Mouse (Mus musculus): ENCODE data around the gene Alox5.
A peak's percentile ranks its signal among the peaks of the same experiment; 100 is the strongest.

Gene Alox5

GRCm38 (mm10) chr6:116438864-116439263, 22.1 kb downstream of the Alox5 start:
- H3K27me3 ChIP-seq (ENCODE audit: control insufficient read depth, insufficient read depth, low read length, poor library complexity, severe bottlenecking) = no peaks in the 10 kb centered on the region

GRCm38 (mm10) chr6:116428282-116428681, 32.7 kb downstream of the Alox5 start:
- H3K36me3 ChIP-seq (ENCODE audit: control insufficient read depth, insufficient read depth, low read length, poor library complexity, severe bottlenecking) = no peaks in the 10 kb centered on the region
- DNase-seq (ENCODE audit: low read depth, low spot score) = no peak
- no peaks in the 10 kb centered on the region; the same call in 1 of the 2 replicates for H3K27me3 ChIP-seq (ENCODE audit: control insufficient read depth, insufficient read depth, low read length, poor library complexity, severe bottlenecking)

More at GRCm38 (mm10) chr6:116438864-116439263, 22.1 kb downstream of the Alox5 start:
- H3K36me3 ChIP-seq (ENCODE audit: control insufficient read depth, insufficient read depth, low read length, poor library complexity, severe bottlenecking) = no peaks in the 10 kb centered on the region
- no peak for DNase-seq (ENCODE audit: low read depth, low spot score)

- Histone ChIP-seq H3K27me3 (ENCODE audit: control insufficient read depth, insufficient read depth, low read length, poor library complexity, severe bottlenecking) (no peaks in the 10 kb centered on the region; the same call in 1 of the 2 replicates), H3K36me3 (ENCODE audit: control insufficient read depth, insufficient read depth, low read length, poor library complexity, severe bottlenecking) (no peaks in the 10 kb centered on the region)
- no peak for DNase-seq (ENCODE audit: low read depth, low spot score)
Observed at GRCm38 (mm10) chr6:116427552-116427951, 33.4 kb downstream of the Alox5 start.

GRCm38 (mm10) chr6:116423664-116424063, 37.3 kb downstream of the Alox5 start:
- no peaks in the 10 kb centered on the region for H3K36me3 ChIP-seq (ENCODE audit: control insufficient read depth, insufficient read depth, low read length, poor library complexity, severe bottlenecking)
- H3K27me3 ChIP-seq (ENCODE audit: control insufficient read depth, insufficient read depth, low read length, poor library complexity, severe bottlenecking) = no peaks in the 10 kb centered on the region; the same call in 1 of the 2 replicates
- DNase-seq (ENCODE audit: low read depth, low spot score) = no peak

- H3K27me3 ChIP-seq (ENCODE audit: control insufficient read depth, insufficient read depth, low read length, poor library complexity, severe bottlenecking) = no peaks in the 10 kb centered on the region; the same call in 1 of the 2 replicates
- H3K36me3 ChIP-seq (ENCODE audit: control insufficient read depth, insufficient read depth, low read length, poor library complexity, severe bottlenecking) = no peaks in the 10 kb centered on the region
- DNase-seq (ENCODE audit: low read depth, low spot score) = no peak
Observed at GRCm38 (mm10) chr6:116422991-116423390, 38.0 kb downstream of the Alox5 start.

- H3K36me3 ChIP-seq (ENCODE audit: control insufficient read depth, insufficient read depth, low read length, poor library complexity, severe bottlenecking) = no peaks in the 10 kb centered on the region
- H3K27me3 ChIP-seq (ENCODE audit: control insufficient read depth, insufficient read depth, low read length, poor library complexity, severe bottlenecking) = no peaks in the 10 kb centered on the region; the same call in 1 of the 2 replicates
- no peak for DNase-seq (ENCODE audit: low read depth, low spot score)
Observed at GRCm38 (mm10) chr6:116420271-116420670, 40.7 kb downstream of the Alox5 start.

- Histone ChIP-seq H3K36me3 (ENCODE audit: control insufficient read depth, insufficient read depth, low read length, poor library complexity, severe bottlenecking) (no peaks in the 10 kb centered on the region), H3K27me3 (ENCODE audit: control insufficient read depth, insufficient read depth, low read length, poor library complexity, severe bottlenecking) (no peaks in the 10 kb centered on the region; the same call in 1 of the 2 replicates)
- DNase-seq (ENCODE audit: low read depth, low spot score) = no peak
Observed at GRCm38 (mm10) chr6:116419699-116420098, 41.3 kb downstream of the Alox5 start.

- no peaks in the 10 kb centered on the region for H3K27me3 ChIP-seq (ENCODE audit: control insufficient read depth, insufficient read depth, low read length, poor library complexity, severe bottlenecking)
- no peaks in the 10 kb centered on the region for H3K36me3 ChIP-seq (ENCODE audit: control insufficient read depth, insufficient read depth, low read length, poor library complexity, severe bottlenecking)
- no peak for DNase-seq (ENCODE audit: low read depth, low spot score)
Observed at GRCm38 (mm10) chr6:116418487-116418886, 42.5 kb downstream of the Alox5 start.

GRCm38 (mm10) chr6:116417518-116418315, 43.3 kb downstream of the Alox5 start:
- DNase-seq (ENCODE audit: low read depth, low spot score) = peak; percentile 3
- H3K27me3 ChIP-seq (ENCODE audit: control insufficient read depth, insufficient read depth, low read length, poor library complexity, severe bottlenecking) = no peaks in the 10 kb centered on the region
- no peaks in the 10 kb centered on the region for H3K36me3 ChIP-seq (ENCODE audit: control insufficient read depth, insufficient read depth, low read length, poor library complexity, severe bottlenecking)

- Histone ChIP-seq H3K36me3 (ENCODE audit: control insufficient read depth, insufficient read depth, low read length, poor library complexity, severe bottlenecking) (no peaks in the 10 kb centered on the region), H3K27me3 (ENCODE audit: control insufficient read depth, insufficient read depth, low read length, poor library complexity, severe bottlenecking) (no peaks in the 10 kb centered on the region)
Observed at GRCm38 (mm10) chr6:116416000-116416552, 44.9 kb downstream of the Alox5 start.

GRCm38 (mm10) chr6:116415126-116415676, 45.8 kb downstream of the Alox5 start:
- no peaks in the 10 kb centered on the region for H3K27me3 ChIP-seq (ENCODE audit: control insufficient read depth, insufficient read depth, low read length, poor library complexity, severe bottlenecking)
- H3K36me3 ChIP-seq (ENCODE audit: control insufficient read depth, insufficient read depth, low read length, poor library complexity, severe bottlenecking) = no peaks in the 10 kb centered on the region
- no peak for DNase-seq (ENCODE audit: low read depth, low spot score)

More at GRCm38 (mm10) chr6:116416000-116416552, 44.9 kb downstream of the Alox5 start:
- DNase-seq (ENCODE audit: low read depth, low spot score) = no peak

GRCm38 (mm10) chr6:116412546-116413325, 48.2 kb downstream of the Alox5 start:
- DNase-seq (ENCODE audit: low read depth, low spot score) = no peak
- Histone ChIP-seq H3K36me3 (ENCODE audit: control insufficient read depth, insufficient read depth, low read length, poor library complexity, severe bottlenecking) (no peaks in the 10 kb centered on the region), H3K27me3 (ENCODE audit: control insufficient read depth, insufficient read depth, low read length, poor library complexity, severe bottlenecking) (no peaks in the 10 kb centered on the region)

GRCm38 (mm10) chr6:116411716-116412115, 49.3 kb downstream of the Alox5 start:
- no peak for DNase-seq (ENCODE audit: low read depth, low spot score)
- Histone ChIP-seq H3K27me3 (ENCODE audit: control insufficient read depth, insufficient read depth, low read length, poor library complexity, severe bottlenecking) (no peaks in the 10 kb centered on the region), H3K36me3 (ENCODE audit: control insufficient read depth, insufficient read depth, low read length, poor library complexity, severe bottlenecking) (no peaks in the 10 kb centered on the region)

GRCm38 (mm10) chr6:116410436-116410835, 50.5 kb downstream of the Alox5 start:
- Histone ChIP-seq H3K27me3 (ENCODE audit: control insufficient read depth, insufficient read depth, low read length, poor library complexity, severe bottlenecking) (no peaks in the 10 kb centered on the region), H3K36me3 (ENCODE audit: control insufficient read depth, insufficient read depth, low read length, poor library complexity, severe bottlenecking) (no peaks in the 10 kb centered on the region)
- no peak for DNase-seq (ENCODE audit: low read depth, low spot score)
